Mouse (Mus musculus): ENCODE results near the gene Gm9747. TPM values are rescaled to one million over a fixed set of nuclear protein-coding genes. Genes with fewer than 3 reads are reported as not detected.

Gm9747 gene
- polyA plus RNA-seq, 1 experiment from 2014 or later = 18.6 TPM

Other genes starting within 250 kb of the Gm9747 start
- gene Irs1, start 58.3 kb downstream of the Gm9747 start, polyA plus RNA-seq (2015; fragmentation: Nextera tagmentation; extraction: Ambion mirVana) = 5.0 and 5.9 TPM in 2 replicates
- 12.1 and 12.9 TPM in 2 replicates for gene Rhbdd1, start 83.3 kb downstream of the Gm9747 start, polyA plus RNA-seq (2015; fragmentation: Nextera tagmentation; extraction: Ambion mirVana)

All from stomach, embryonic 16.5 days (tissue).